Mouse (Mus musculus) stomach, postnatal 0 days (tissue): ENCODE measurements around the gene Coro1a.

Source experiments
- CTCF ChIP-seq: IDR thresholded peaks from 2 replicates; pipeline ENCODE4 v1.5.1; 2016; ENCODE audit warnings: antibody characterized with exemption, low read depth, mild to moderate bottlenecking, moderate library complexity
- EP300 ChIP-seq: optimal IDR thresholded peaks from 2 replicates; pipeline ENCODE3; 2016; ENCODE audit warnings: antibody characterized with exemption

GRCm38 (mm10) chr7:126715679-126716078 is 8.1 kb upstream of the Coro1a start:
- TF ChIP-seq CTCF = no peak
- TF ChIP-seq EP300 = no peak
